Comparison of ENCODE assay signal across 8 mouse cellular contexts in genomic region chr5:129724834-129725773, GRCm38 (mm10). TPM values are rescaled to one million over a fixed set of nuclear protein-coding genes. Genes with fewer than 3 reads are reported as not detected.
A peak's percentile ranks its signal among the peaks of the same experiment; 100 is the strongest.
DNase-seq lines count a peak whose midpoint lies in the region; ATAC-seq and TF ChIP-seq lines count a peak whose summit lies in the region.

TSS of gene Nipsnap2 (plus strand) at chr5:129725063.

- TF ChIP-seq POLR2A in testis, adult 2 months (IDR thresholded peaks at IDR 0.05; ENCODE audit: control insufficient read depth, low read depth, low read length), result peak; percentile 75

- H3K4me3 ChIP-seq in forebrain, embryonic 12.5 days (replicated peaks), result peak within 1 kb of the TSS; percentile 89
- peak within 1 kb of the TSS; percentile 77 for H3K4me3 ChIP-seq in heart, postnatal 0 days (ENCODE audit: low read depth, low read length)
- peak within 1 kb of the TSS; percentile 87 for H3K4me3 ChIP-seq in liver, embryonic 16.5 days (ENCODE audit: low read depth, low read length)
- peak within 1 kb of the TSS; percentile 87 for H3K4me3 ChIP-seq in neural tube, embryonic 13.5 days
- peak within 1 kb of the TSS; percentile 91 for H3K4me3 ChIP-seq in testis, adult 2 months (ENCODE audit: control insufficient read depth, low read depth, low read length)

- peaks cover 17% of the 10 kb centered on the region for H3K4me1 ChIP-seq in forebrain, embryonic 12.5 days
- H3K4me1 ChIP-seq in heart, postnatal 0 days (ENCODE audit: control insufficient read depth, insufficient read depth), result peaks cover 25% of the 10 kb centered on the region
- peaks cover 35% of the 10 kb centered on the region for H3K4me1 ChIP-seq in liver, embryonic 16.5 days (ENCODE audit: control insufficient read depth, low read depth, low read length)
- H3K4me1 ChIP-seq in neural tube, embryonic 13.5 days (replicated peaks), result peaks cover 33% of the 10 kb centered on the region
- peaks cover 4% of the 10 kb centered on the region for H3K4me1 ChIP-seq in testis, adult 2 months (ENCODE audit: control insufficient read depth, insufficient read depth, low read length)

- under 1% methylated on average over 85 of the region's 93 CpGs for WGBS in forebrain, embryonic 12.5 days
- WGBS in heart, postnatal 0 days, result under 1% methylated on average over 78 of the region's 93 CpGs
- under 1% methylated on average over 78 of the region's 93 CpGs for WGBS in liver, embryonic 16.5 days (ENCODE audit: insufficient replicate concordance)
- 1% methylated on average over 80 of the region's 93 CpGs for WGBS in neural tube, embryonic 13.5 days

- DNase-seq in CD8-positive naive resting alpha-beta T cell, adult 2 months (ENCODE audit: low read depth in 2 of 2, low spot score in 2 of 2), result peak; percentile 93 to 95
- DNase-seq in c-Kit-positive CD71-negative TER-119-negative erythroid progenitor cells, embryonic 14.5 days (ENCODE audit: low read depth), result peak; percentile 66
- peak; percentile 90 for DNase-seq in heart, postnatal 0 days (ENCODE audit: low spot score)
- peak; percentile 91 to 95 for DNase-seq in kidney, postnatal 4 days

- ATAC-seq in forebrain, embryonic 12.5 days (ENCODE audit: low FRiP score), result peak; percentile 94
- ATAC-seq in heart, postnatal 0 days (ENCODE audit: insufficient read depth, low read depth), result peak; percentile 93
- ATAC-seq in liver, embryonic 16.5 days (ENCODE audit: low read depth), result peak; percentile 86
- ATAC-seq in neural tube, embryonic 13.5 days (ENCODE audit: low read depth), result peak; percentile 95

- H3K36me3 ChIP-seq in forebrain, embryonic 12.5 days (replicated peaks), result peaks cover 1% of the 10 kb centered on the region; the same call in 1 of the 2 replicates
- H3K36me3 ChIP-seq in heart, postnatal 0 days (replicated peaks; ENCODE audit: control insufficient read depth, insufficient read depth, low read length), result no peaks in the 10 kb centered on the region
- peaks cover 1% of the 10 kb centered on the region; the same call in 1 of the 2 replicates for H3K36me3 ChIP-seq in liver, embryonic 16.5 days (ENCODE audit: control insufficient read depth, insufficient read depth)
- H3K36me3 ChIP-seq in neural tube, embryonic 13.5 days, result peaks cover 1% of the 10 kb centered on the region
- no peaks in the 10 kb centered on the region for H3K36me3 ChIP-seq in testis, adult 2 months (ENCODE audit: control insufficient read depth, insufficient read depth, low read length)

- peak; percentile 99 for TF ChIP-seq CTCF in heart, postnatal 0 days (IDR thresholded peaks at IDR 0.05; ENCODE audit: low read depth)
- TF ChIP-seq CTCF in testis, adult 2 months (IDR thresholded peaks at IDR 0.05; ENCODE audit: control insufficient read depth, insufficient read depth, insufficient replicate concordance, low read depth, low read length), result peak; percentile 100

- H3K9ac ChIP-seq in forebrain, embryonic 12.5 days, result peak within 1 kb of the TSS; percentile 89
- peak within 1 kb of the TSS; percentile 95 for H3K9ac ChIP-seq in heart, postnatal 0 days (replicated peaks; ENCODE audit: low read depth, low read length)
- H3K9ac ChIP-seq in liver, embryonic 16.5 days (ENCODE audit: low read depth, low read length), result peak within 1 kb of the TSS; percentile 92
- H3K9ac ChIP-seq in neural tube, embryonic 13.5 days, result peak within 1 kb of the TSS; percentile 98

- H3K27me3 ChIP-seq in forebrain, embryonic 12.5 days, result no peaks in the 10 kb centered on the region
- H3K27me3 ChIP-seq in heart, postnatal 0 days (ENCODE audit: control insufficient read depth, insufficient read depth, low read length), result no peaks in the 10 kb centered on the region
- H3K27me3 ChIP-seq in liver, embryonic 16.5 days (ENCODE audit: control insufficient read depth, insufficient read depth, low read depth, low read length), result no peaks in the 10 kb centered on the region
- H3K27me3 ChIP-seq in neural tube, embryonic 13.5 days, result no peaks in the 10 kb centered on the region
- no peaks in the 10 kb centered on the region for H3K27me3 ChIP-seq in testis, adult 2 months (ENCODE audit: control insufficient read depth, insufficient read depth, low read length)

- H3K27ac ChIP-seq in forebrain, embryonic 12.5 days, result peak within 1 kb of the TSS; percentile 93
- H3K27ac ChIP-seq in heart, postnatal 0 days (ENCODE audit: low read depth), result peak within 1 kb of the TSS; percentile 100
- H3K27ac ChIP-seq in liver, embryonic 16.5 days (ENCODE audit: low read length), result peak within 1 kb of the TSS; percentile 93
- H3K27ac ChIP-seq in neural tube, embryonic 13.5 days (replicated peaks), result peak within 1 kb of the TSS; percentile 95
- H3K27ac ChIP-seq in testis, adult 2 months (ENCODE audit: control insufficient read depth, insufficient read depth, low read depth, low read length), result peak within 1 kb of the TSS; percentile 89

- no peak for TF ChIP-seq EP300 in heart, postnatal 0 days (IDR thresholded peaks at IDR 0.05; ENCODE audit: low read depth)

- no peaks in the 10 kb centered on the region for H3K9me3 ChIP-seq in forebrain, embryonic 12.5 days
- no peaks in the 10 kb centered on the region for H3K9me3 ChIP-seq in heart, postnatal 0 days (replicated peaks; ENCODE audit: control insufficient read depth, low read length)
- no peaks in the 10 kb centered on the region for H3K9me3 ChIP-seq in liver, embryonic 16.5 days (replicated peaks; ENCODE audit: control insufficient read depth, low read length)
- H3K9me3 ChIP-seq in neural tube, embryonic 13.5 days, result no peaks in the 10 kb centered on the region

- peak within 1 kb of the TSS; percentile 54 for H3K4me2 ChIP-seq in forebrain, embryonic 12.5 days
- H3K4me2 ChIP-seq in heart, postnatal 0 days (ENCODE audit: low read depth, low read length), result peak within 1 kb of the TSS; percentile 70
- H3K4me2 ChIP-seq in liver, embryonic 16.5 days (ENCODE audit: low read depth, low read length), result peak within 1 kb of the TSS; percentile 77
- H3K4me2 ChIP-seq in neural tube, embryonic 13.5 days, result peak within 1 kb of the TSS; percentile 61

RNA-seq across cellular contexts. Expression of gene Nipsnap2, which starts in this region (rescaled TPM):
- 79.0 and 83.1 TPM in 2 replicates for polyA plus RNA-seq in forebrain, embryonic 12.5 days (2016; fragmentation: Nextera tagmentation; extraction: Ambion mirVana)
- total RNA-seq in heart, postnatal 0 days (2014; rRNA removed; ENCODE audit: low replicate concordance), result 563 and 624 TPM in 2 replicates
- polyA plus RNA-seq in heart, postnatal 0 days (2015; fragmentation: Nextera tagmentation; extraction: Ambion mirVana), result 720 and 738 TPM in 2 replicates
- 23.1 and 23.8 TPM in 2 replicates for polyA plus RNA-seq in liver, embryonic 16.5 days (2015; fragmentation: Nextera tagmentation; extraction: Ambion mirVana)
- polyA plus RNA-seq in neural tube, embryonic 13.5 days (2015; fragmentation: Nextera tagmentation; extraction: Ambion mirVana), result 86.6 and 91.8 TPM in 2 replicates
- polyA plus RNA-seq in testis, adult 2 months (2012; rRNA removed), result 14.8 and 15.6 TPM in 2 replicates

Comparison
In these comparisons a context has a peak if more than half of its experiments do, and no peak if none do; other contexts are left out.
1. Peak in every context shown above with its lines: DNase-seq, ATAC-seq, H3K4me3 ChIP-seq and H3K27ac ChIP-seq.